ENCODE assay signal across 17 mouse cellular contexts in genomic region chr8:124496266-124496665, GRCm38 (mm10).
"Had no signal": no experiment of that assay in that cellular context is flagged by ENCODE, and none has a peak within 500 bp of the region (broad histone marks: within the 10 kb centered on the region; RNA-seq: fewer than 3 reads in every experiment).

No protein-coding gene starts in this region.

- H3K27me3 ChIP-seq: limb, embryonic 12.5 days; midbrain, embryonic 12.5 days; midbrain, embryonic 15.5 days; neural tube, embryonic 12.5 days; neural tube, embryonic 15.5 days; stomach, embryonic 15.5 days had no signal

- H3K4me3 ChIP-seq: limb, embryonic 12.5 days; midbrain, embryonic 12.5 days; midbrain, embryonic 15.5 days; neural tube, embryonic 12.5 days; neural tube, embryonic 15.5 days; stomach, embryonic 15.5 days had no signal

- H3K4me1 ChIP-seq: limb, embryonic 12.5 days; midbrain, embryonic 12.5 days; midbrain, embryonic 15.5 days; neural tube, embryonic 12.5 days; neural tube, embryonic 15.5 days; stomach, embryonic 15.5 days had no signal

- H3K27ac ChIP-seq: kidney, postnatal 0 days; limb, embryonic 12.5 days; liver, embryonic 14.5 days; macrophage; midbrain, embryonic 12.5 days; midbrain, embryonic 15.5 days; neural tube, embryonic 12.5 days; neural tube, embryonic 15.5 days; stomach, embryonic 15.5 days had no signal

- DNase-seq: kidney, adult 2 months; kidney, postnatal 25 days; liver, postnatal 0 days; lung, embryonic 14.5 days; right cerebral cortex, adult 18-20 months; right cerebral cortex, postnatal 14 days; right cerebral cortex, postnatal 4 days; thymus, postnatal 36 days had no signal
